Mouse (Mus musculus): Measurements from ENCODE around the gene Lhx8.

Lhx8 gene

GRCm38 (mm10) chr3:154330181-154331002 lies at the start of gene Lhx8:
Gene Lhx8, minus strand, starts transcription at chr3:154330659.
- DNase-seq (ENCODE audit: low spot score in 2 of 2): no peak

- DNase-seq (ENCODE audit: low spot score in 2 of 2): no peak
Measured at GRCm38 (mm10) chr3:154373536-154373935, 43.1 kb upstream of the Lhx8 start.

- no peak for DNase-seq (ENCODE audit: low spot score in 2 of 2)
Measured at GRCm38 (mm10) chr3:154372688-154373087, 42.2 kb upstream of the Lhx8 start.

DNA sequence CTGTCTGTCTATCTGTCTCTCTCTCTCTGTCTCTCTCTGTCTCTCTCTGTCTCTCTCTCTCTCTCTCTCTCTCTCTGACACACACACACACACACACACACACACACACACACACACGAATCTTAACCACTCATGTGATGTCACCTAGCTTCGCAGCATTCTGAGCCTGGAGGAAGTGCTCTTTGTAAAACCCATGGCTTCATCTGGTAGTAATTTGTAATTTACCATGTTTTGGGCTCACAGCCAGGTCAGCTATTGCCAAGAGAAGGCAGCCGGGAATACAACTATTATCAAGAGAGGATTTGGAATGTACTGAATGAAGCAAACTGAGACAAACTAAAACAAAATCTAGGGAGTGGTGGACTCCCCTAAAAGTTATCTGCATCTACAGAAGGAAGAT lies 36.9 kb upstream of the Lhx8 start:
- no peak for DNase-seq (ENCODE audit: low spot score in 2 of 2)

- DNase-seq (ENCODE audit: low spot score in 2 of 2): no peak
Measured at GRCm38 (mm10) chr3:154364604-154365209, 34.2 kb upstream of the Lhx8 start.

GRCm38 (mm10) chr3:154363507-154363906 lies 33.0 kb upstream of the Lhx8 start:
- DNase-seq (ENCODE audit: low spot score in 2 of 2): no peak

DNA sequence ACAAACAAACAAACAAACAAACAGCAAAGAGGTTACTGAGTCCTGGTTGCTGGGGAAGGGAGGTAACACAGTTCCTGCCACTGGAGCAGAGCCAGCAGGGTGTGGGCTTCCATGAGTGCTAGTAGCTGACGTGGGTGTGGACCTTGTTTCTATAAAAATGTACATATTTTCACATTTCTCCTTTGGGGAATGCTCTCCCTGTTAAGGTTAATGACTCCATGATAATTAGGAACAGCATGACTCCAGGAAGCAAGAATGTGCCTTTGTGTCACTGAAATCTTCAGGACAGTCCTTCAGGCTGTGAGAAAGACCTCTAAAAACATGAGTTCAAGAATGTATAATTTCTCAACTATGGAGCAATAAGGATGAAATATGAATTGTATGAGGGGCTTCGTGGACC lies 28.8 kb upstream of the Lhx8 start:
- DNase-seq (ENCODE audit: low spot score in 2 of 2): no peak

DNA sequence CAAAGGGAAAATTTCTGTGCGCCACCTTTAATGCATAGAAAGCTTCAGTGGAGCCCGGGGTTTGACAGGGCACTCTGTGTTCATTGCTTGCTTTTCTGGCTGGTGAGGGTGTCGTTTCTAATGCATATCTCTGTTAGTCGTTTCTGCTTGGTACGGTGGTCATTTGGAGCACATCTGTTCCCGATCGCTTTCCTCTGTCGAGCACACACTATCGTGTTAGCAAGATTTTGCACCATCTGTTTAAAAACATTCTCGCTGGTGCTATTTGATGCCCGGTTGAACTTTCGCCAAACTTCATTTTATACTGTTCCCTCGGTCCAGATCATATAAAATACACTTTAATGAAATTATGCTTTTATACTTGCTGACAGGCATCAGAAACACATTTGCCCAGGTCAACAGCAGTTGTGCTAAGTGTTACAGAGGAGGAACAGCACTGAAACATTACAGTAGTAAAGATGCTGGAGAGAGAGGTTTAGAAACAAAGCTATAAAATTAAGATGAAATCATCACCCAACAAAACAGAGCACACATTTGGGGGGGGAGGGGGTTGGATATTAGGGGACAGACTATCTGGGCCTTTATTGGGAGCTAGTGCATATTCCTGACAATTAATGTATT lies 9.9 kb upstream of the Lhx8 start:
- DNase-seq (ENCODE audit: low spot score in 2 of 2): no peak

- no peak for DNase-seq (ENCODE audit: low spot score in 2 of 2)
Measured at GRCm38 (mm10) chr3:154339649-154340260, 9.3 kb upstream of the Lhx8 start.

- no peak for DNase-seq (ENCODE audit: low spot score in 2 of 2)
Measured at GRCm38 (mm10) chr3:154334806-154335205, 4.3 kb upstream of the Lhx8 start.

- DNase-seq (ENCODE audit: low spot score in 2 of 2): no peak
Measured at GRCm38 (mm10) chr3:154333401-154333999, 3.0 kb upstream of the Lhx8 start.

DNA sequence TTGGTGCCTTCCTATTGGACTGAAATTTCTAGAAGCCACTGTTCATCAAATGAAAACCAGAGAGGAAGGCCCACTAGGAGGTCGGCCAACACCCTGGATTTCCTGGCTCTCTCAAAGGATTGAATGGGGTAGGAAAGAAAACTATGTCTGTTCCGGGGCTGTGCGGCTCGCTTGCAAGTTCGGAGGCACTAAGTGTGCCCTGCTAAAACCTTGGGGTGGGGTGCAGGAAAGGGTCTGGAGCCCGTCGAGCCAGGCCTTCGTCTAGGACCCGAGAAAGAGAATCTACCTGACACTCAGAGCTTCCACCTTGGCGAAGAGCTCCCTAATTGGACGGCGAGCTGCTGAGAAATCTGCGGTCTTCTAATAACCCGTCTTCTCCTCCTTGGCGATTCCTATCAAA lies 2.5 kb upstream of the Lhx8 start:
- DNase-seq (ENCODE audit: low spot score in 2 of 2): no peak

- no peak for DNase-seq (ENCODE audit: low spot score in 2 of 2)
Measured at GRCm38 (mm10) chr3:154332213-154332530, 1.7 kb upstream of the Lhx8 start.

DNA sequence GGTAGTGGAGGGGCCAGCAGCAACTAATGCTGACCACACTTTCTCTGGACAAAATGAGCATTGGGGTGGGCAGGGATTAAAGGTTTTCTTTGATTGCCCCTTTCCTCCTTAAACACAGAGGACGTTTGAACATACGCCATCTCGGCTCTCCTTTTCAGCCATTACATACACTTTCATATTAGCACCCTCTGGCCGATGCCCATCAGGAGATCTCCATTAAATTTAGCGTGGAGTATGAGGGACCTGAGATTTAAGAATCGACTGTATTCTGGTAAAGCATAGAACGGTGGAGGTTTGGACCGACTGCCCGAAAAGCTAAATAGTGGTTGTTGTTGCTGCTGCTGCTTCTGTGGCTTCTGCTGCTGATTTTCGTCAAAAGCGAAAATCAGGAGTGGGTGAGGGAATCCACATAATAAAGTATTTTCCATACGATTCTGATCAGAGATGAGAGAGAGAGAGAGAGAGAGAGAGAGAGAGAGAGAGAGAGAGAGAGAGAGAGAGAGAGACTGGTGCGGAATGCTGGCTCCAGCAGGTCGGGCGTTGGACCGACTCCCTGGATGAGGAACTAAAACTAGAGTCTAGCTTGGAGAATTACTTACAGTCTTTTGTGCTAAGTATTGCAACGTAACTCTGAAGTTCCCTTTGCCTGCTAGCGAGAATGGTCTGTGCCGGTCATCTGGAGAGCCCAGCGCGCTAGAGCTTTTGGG lies 1.2 kb upstream of the Lhx8 start:
- DNase-seq (ENCODE audit: low spot score in 2 of 2): no peak

DNA sequence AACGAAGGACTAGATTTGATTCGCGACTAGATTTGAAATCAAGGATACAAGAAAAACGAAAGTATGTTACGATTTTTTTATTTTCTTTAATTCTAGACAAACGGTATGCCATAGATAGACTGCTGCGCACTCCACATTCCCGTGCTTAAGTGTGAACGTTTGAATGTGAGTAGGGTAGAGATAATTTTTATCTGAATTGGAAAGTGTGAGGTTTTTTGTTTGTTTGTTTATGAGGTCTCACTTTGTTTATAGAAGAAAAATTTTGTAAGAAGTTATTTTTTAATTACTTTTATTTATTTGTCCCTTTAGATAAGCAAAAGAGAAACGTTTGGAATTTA lies 513 bp upstream of the Lhx8 start:
- no peak for DNase-seq (ENCODE audit: low spot score in 2 of 2)

GRCm38 (mm10) chr3:154329323-154330180 lies 907 bp downstream of the Lhx8 start:
- no peak for DNase-seq (ENCODE audit: low spot score in 2 of 2)

GRCm38 (mm10) chr3:154328721-154329322 lies 1.6 kb downstream of the Lhx8 start:
- DNase-seq (ENCODE audit: low spot score in 2 of 2): no peak

DNA sequence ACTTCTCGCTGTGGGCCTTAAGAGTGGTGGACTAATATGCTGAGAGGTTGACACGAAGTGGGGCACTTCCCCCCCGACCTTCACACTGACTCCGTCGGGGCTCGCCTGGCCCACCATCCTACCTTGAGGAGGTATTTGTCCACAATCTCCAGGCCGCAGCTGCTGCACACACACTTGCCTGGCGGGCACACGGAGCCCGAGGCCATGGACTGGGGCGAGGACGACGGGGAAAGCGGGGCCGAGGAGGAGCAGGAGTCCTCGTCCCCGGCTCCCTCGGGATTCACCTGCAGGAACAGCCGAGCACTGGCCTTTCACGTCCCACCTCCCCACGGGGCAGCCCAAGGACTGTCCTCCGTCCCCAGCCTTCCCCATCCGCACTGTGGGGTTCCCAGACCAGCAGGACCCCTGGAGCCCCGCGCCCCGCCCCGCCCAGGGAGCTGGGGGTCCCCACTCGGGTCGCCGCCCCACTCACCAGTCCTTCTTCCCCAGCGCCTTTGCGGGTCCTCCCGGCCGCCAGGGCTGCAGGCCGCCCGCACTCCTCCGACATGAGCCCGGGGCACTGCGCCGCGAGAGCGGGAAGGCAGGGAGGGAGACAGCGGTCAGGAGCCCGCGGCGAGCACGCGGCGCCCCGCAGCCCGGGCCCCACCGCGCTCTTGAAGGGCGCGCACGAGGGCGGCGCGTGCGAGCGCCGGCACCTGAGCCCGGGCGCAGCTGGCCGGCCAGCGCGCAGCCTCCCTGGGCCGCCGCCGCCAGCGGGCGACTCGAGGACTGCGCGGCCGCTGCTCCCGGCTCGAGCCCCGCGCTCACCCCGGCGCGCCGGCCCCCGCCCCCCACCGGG lies 2.4 kb downstream of the Lhx8 start:
- DNase-seq (ENCODE audit: low spot score in 2 of 2): no peak

DNA sequence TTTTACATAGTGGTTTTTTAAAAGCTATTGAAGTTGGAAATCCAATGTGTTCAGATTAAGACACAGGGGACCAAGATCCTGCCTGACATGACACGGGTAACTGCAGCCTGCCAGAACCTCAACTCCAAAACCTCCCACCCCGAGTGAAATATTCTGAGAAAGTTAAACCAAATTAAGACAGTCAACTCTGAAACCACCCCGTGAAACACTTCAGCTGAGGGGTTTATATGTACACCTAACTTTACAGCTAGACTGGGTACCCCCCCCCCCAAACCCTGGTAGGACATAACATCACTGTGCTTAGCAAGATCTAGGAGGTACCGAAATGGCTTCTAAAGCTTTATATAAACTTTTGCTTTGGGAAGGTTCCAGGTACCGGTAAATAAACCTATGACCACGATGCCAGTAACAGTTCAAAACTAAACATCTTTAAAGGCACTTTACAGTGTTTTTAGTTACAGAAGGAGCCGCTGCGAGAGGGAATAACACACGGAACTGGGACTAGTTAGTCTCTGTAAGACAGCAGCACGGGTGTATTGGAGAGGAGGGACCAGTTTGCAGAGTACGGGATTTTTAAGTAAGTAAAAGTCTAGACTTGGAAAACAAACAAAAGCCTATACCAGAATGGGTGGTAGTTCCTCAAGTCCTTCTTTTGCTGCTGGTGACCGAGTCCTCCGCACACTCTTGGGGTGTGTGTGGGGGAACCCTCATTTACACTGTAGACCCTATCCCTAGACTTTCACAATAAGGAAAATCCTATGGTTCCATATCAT lies 3.2 kb downstream of the Lhx8 start:
- DNase-seq (ENCODE audit: low spot score in 2 of 2): no peak

Measured in frontal cortex, postnatal 10 days (tissue).